Mouse (Mus musculus) heart, embryonic 16.5 days (tissue): ENCODE measurements around the gene Bst2. TPM values are rescaled to one million over a fixed set of nuclear protein-coding genes. Genes with fewer than 3 reads are reported as not detected.
A peak's percentile ranks its signal among the peaks of the same experiment; 100 is the strongest.

Experiments
- ATAC-seq: fragments of 200-750 bp; cut with Nextera tagmentation; replicated peaks from 2 replicates; pipeline ENCODE4 v1.8.0; 2017; ENCODE audit warnings: moderate number of reproducible peaks; ENCODE audit not compliant: insufficient read depth, low FRiP score; ENCODE audit errors: extremely low read depth
- H3K27ac ChIP-seq: fragments of 300-500 bp; sonication (generic); 2 replicates; pipeline ENCODE4 v1.5.1; 2014; ENCODE audit warnings: mild to moderate bottlenecking, low read length, control low read depth, moderate library complexity
- H3K27me3 ChIP-seq: fragments of 300-500 bp; sonication (generic); 2 replicates; pipeline ENCODE4 v1.6.1; 2014; ENCODE audit warnings: low read length, mixed read lengths; ENCODE audit not compliant: control insufficient read depth, insufficient read depth
- H3K36me3 ChIP-seq: fragments of 300-500 bp; sonication (generic); 2 replicates; pipeline ENCODE4 v1.6.1; 2014; ENCODE audit not compliant: control insufficient read depth, insufficient read depth
- H3K4me1 ChIP-seq: fragments of 300-500 bp; sonication (generic); 2 replicates; pipeline ENCODE4 v1.6.1; 2014; ENCODE audit warnings: low read length, mixed read lengths; ENCODE audit not compliant: control insufficient read depth, insufficient read depth
- H3K4me2 ChIP-seq: fragments of 300-500 bp; sonication (generic); 2 replicates; pipeline ENCODE4 v1.6.1; 2014; ENCODE audit warnings: low read depth, mild to moderate bottlenecking, control low read depth, low read length
- H3K4me3 ChIP-seq: fragments of 300-500 bp; sonication (generic); 2 replicates; pipeline ENCODE4 v1.5.1; 2014; ENCODE audit warnings: mild to moderate bottlenecking, control low read depth, low read length
- H3K9ac ChIP-seq: fragments of 300-500 bp; sonication (generic); 2 replicates; pipeline ENCODE4 v1.6.1; 2014; ENCODE audit warnings: low read length, control low read depth
- H3K9me3 ChIP-seq: fragments of 300-500 bp; sonication (generic); replicated peaks from 2 replicates; pipeline ENCODE4 v1.6.1; 2016; ENCODE audit warnings: low read length; ENCODE audit not compliant: control insufficient read depth
- WGBS: fragments of 180-500 bp; shearing (Covaris S2); extraction: QIAGEN DNeasy Blood & Tissue Kit; methylation state at CpG from one replicate; pipeline ENCODE4 v1.1.7; 2014; 5-methylcytosine and 5-hydroxymethylcytosine counted together
- polyA plus RNA-seq: library from polyadenylated mRNA; unstranded; fragments of >200 nt; fragmentation: Nextera tagmentation; extraction: Ambion mirVana; gene quantifications from 2 replicates; pipeline ENCODE4 v1.2.1, GENCODE M21; 2015

Gene Bst2
- polyA plus RNA-seq, 1 experiment from 2014 or later, result 46.5 TPM

GRCm38 (mm10) chr8:71498816-71499690 lies 38.2 kb downstream of the Bst2 start:
- WGBS, result 31% methylated on average over 16 of the region's 16 CpGs
- H3K9me3 ChIP-seq, result no peaks in the 10 kb centered on the region
- H3K9ac ChIP-seq, result no peak overlapping the region

GRCm38 (mm10) chr8:71497881-71498501 lies 39.3 kb downstream of the Bst2 start:
- 0 out of 2 replicates have a peak overlapping the region, but pooled peaks have one; percentile 5 for H3K4me2 ChIP-seq
- H3K9ac ChIP-seq, result peak overlapping the region; percentile 53
- no peaks in the 10 kb centered on the region for H3K9me3 ChIP-seq
- no peak overlapping the region for H3K4me3 ChIP-seq
- WGBS, result 21% methylated on average over 15 of the region's 15 CpGs
- peak overlapping the region; percentile 70 for H3K27ac ChIP-seq
- no peaks in the 10 kb centered on the region for H3K27me3 ChIP-seq
- no peaks in the 10 kb centered on the region for H3K36me3 ChIP-seq
- peaks cover 44% of the 10 kb centered on the region for H3K4me1 ChIP-seq
- ATAC-seq, result no peak

More at GRCm38 (mm10) chr8:71498816-71499690, 38.2 kb downstream of the Bst2 start:
- Histone ChIP-seq H3K4me1 (peaks cover 44% of the 10 kb centered on the region), H3K27ac (peak overlapping the region; percentile 70), H3K4me3 (no peak overlapping the region), H3K4me2 (0 out of 2 replicates have a peak overlapping the region, but pooled peaks have one; percentile 5), H3K27me3 (no peaks in the 10 kb centered on the region), H3K36me3 (no peaks in the 10 kb centered on the region)
- ATAC-seq, result peak; percentile 30

GRCm38 (mm10) chr8:71497077-71497645 lies 40.1 kb downstream of the Bst2 start:
- no peak for ATAC-seq
- H3K27me3 ChIP-seq, result no peaks in the 10 kb centered on the region
- no peak overlapping the region for H3K4me3 ChIP-seq
- H3K4me2 ChIP-seq, result no peak overlapping the region
- no peaks in the 10 kb centered on the region for H3K9me3 ChIP-seq
- peak overlapping the region; percentile 81 for H3K27ac ChIP-seq
- whole genome bisulfite sequencing, result 82% methylated on average over 1 of the region's 1 CpGs
- H3K36me3 ChIP-seq, result peaks cover 8% of the 10 kb centered on the region; the same call in 1 of the 2 replicates
- H3K9ac ChIP-seq, result no peak overlapping the region
- peaks cover 44% of the 10 kb centered on the region for H3K4me1 ChIP-seq

GRCm38 (mm10) chr8:71496481-71496880 lies 40.8 kb downstream of the Bst2 start:
- peak; percentile 56; the same call in 1 of the 2 replicates for ATAC-seq
- H3K4me2 ChIP-seq, result no peak overlapping the region
- H3K9me3 ChIP-seq, result no peaks in the 10 kb centered on the region
- no peak overlapping the region for H3K4me3 ChIP-seq
- H3K27ac ChIP-seq, result peak overlapping the region; percentile 81
- peaks cover 8% of the 10 kb centered on the region; the same call in 1 of the 2 replicates for H3K36me3 ChIP-seq
- 31% methylated on average over 11 of the region's 11 CpGs for WGBS
- H3K4me1 ChIP-seq, result peaks cover 44% of the 10 kb centered on the region
- 0 out of 2 replicates have a peak overlapping the region, but pooled peaks have one; percentile 28 for H3K9ac ChIP-seq
- no peaks in the 10 kb centered on the region for H3K27me3 ChIP-seq

GRCm38 (mm10) chr8:71495811-71496210 lies 41.4 kb downstream of the Bst2 start:
- Histone ChIP-seq H3K9me3 (no peaks in the 10 kb centered on the region), H3K27ac (peak overlapping the region; percentile 81), H3K27me3 (no peaks in the 10 kb centered on the region), H3K4me1 (peaks cover 44% of the 10 kb centered on the region), H3K4me3 (no peak overlapping the region), H3K4me2 (no peak overlapping the region), H3K36me3 (peaks cover 8% of the 10 kb centered on the region; the same call in 1 of the 2 replicates), H3K9ac (0 out of 2 replicates have a peak overlapping the region, but pooled peaks have one; percentile 35)
- 83% methylated on average over 5 of the region's 5 CpGs for WGBS
- ATAC-seq, result no peak

GRCm38 (mm10) chr8:71495039-71495438 lies 42.2 kb downstream of the Bst2 start:
- Histone ChIP-seq H3K4me1 (peaks cover 44% of the 10 kb centered on the region), H3K4me3 (no peak overlapping the region)

GRCm38 (mm10) chr8:71488454-71488853 lies 48.8 kb downstream of the Bst2 start:
- H3K4me1 ChIP-seq, result peaks cover 15% of the 10 kb centered on the region
- H3K4me2 ChIP-seq, result peak overlapping the region; percentile 99
- no peaks in the 10 kb centered on the region for H3K9me3 ChIP-seq
- H3K27ac ChIP-seq, result peak overlapping the region; percentile 93
- peak overlapping the region; percentile 88 for H3K4me3 ChIP-seq
- peak; percentile 79 for ATAC-seq
- peaks cover 8% of the 10 kb centered on the region; the same call in 1 of the 2 replicates for H3K36me3 ChIP-seq
- WGBS, result under 1% methylated on average over 22 of the region's 22 CpGs
- no peaks in the 10 kb centered on the region for H3K27me3 ChIP-seq
- peak overlapping the region; percentile 88 for H3K9ac ChIP-seq

More at GRCm38 (mm10) chr8:71495039-71495438, 42.2 kb downstream of the Bst2 start:
- peak overlapping the region; percentile 51 for H3K4me2 ChIP-seq
- 0 out of 2 replicates have a peak overlapping the region, but pooled peaks have one; percentile 47 for H3K9ac ChIP-seq
- H3K27me3 ChIP-seq, result no peaks in the 10 kb centered on the region
- no peaks in the 10 kb centered on the region for H3K9me3 ChIP-seq
- peak overlapping the region; percentile 81 for H3K27ac ChIP-seq
- ATAC-seq, result peak; percentile 49
- H3K36me3 ChIP-seq, result peaks cover 8% of the 10 kb centered on the region; the same call in 1 of the 2 replicates
- 17% methylated on average over 16 of the region's 16 CpGs for WGBS

- peak; percentile 40 for ATAC-seq
- WGBS, result under 1% methylated on average over 33 of the region's 33 CpGs
- Histone ChIP-seq H3K27me3 (no peaks in the 10 kb centered on the region), H3K4me2 (peak within 1 kb of the TSS; percentile 99), H3K4me3 (peak within 1 kb of the TSS; percentile 88), H3K36me3 (peaks cover 8% of the 10 kb centered on the region; the same call in 1 of the 2 replicates), H3K27ac (peak within 1 kb of the TSS; percentile 93), H3K4me1 (peaks cover 15% of the 10 kb centered on the region), H3K9me3 (no peaks in the 10 kb centered on the region), H3K9ac (peak within 1 kb of the TSS; percentile 88)
Measured at GRCm38 (mm10) chr8:71487691-71488445, 49.4 kb downstream of the Bst2 start, which contains the start of gene Gtpbp3. Gtpbp3 (plus strand) TSS chr8:71488103.
